Mouse (Mus musculus) bone marrow, adult 2 months (tissue): ENCODE results near the gene Ptcd2.

Source experiments
- CTCF ChIP-seq: fragments of 200-500 bp; IDR thresholded peaks from 2 replicates; pipeline ENCODE4 v1.5.1; 2011; ENCODE audit warnings: low read length, control low read depth; ENCODE audit not compliant: control insufficient read depth, insufficient read depth
- POLR2A ChIP-seq: fragments of 200-500 bp; IDR thresholded peaks from 2 replicates; pipeline ENCODE4 v1.6.1; 2011; ENCODE audit warnings: low read depth, mild to moderate bottlenecking, control low read depth, low read length, borderline replicate concordance; ENCODE audit not compliant: control insufficient read depth

GRCm38 (mm10) chr13:99350009-99350408 lies 5.5 kb upstream of the Ptcd2 start:
- TF ChIP-seq POLR2A: no peak
- TF ChIP-seq CTCF: no peak
